Mouse (Mus musculus): Measurements from ENCODE around the gene Mtnr1a. TPM values are rescaled to one million over a fixed set of nuclear protein-coding genes. Genes with fewer than 3 reads are reported as not detected.
"Not testable (repeated sequence)": the region's sequence is repeated elsewhere in the genome, so short reads cannot be mapped to it uniquely, and the experiment has no call there.

Gene Mtnr1a
- polyA plus RNA-seq, 1 experiment from 2014 or later, result 0.24 TPM

- Histone ChIP-seq H3K9me3 (no peaks in the 10 kb centered on the region), H3K4me1 (no peaks in the 10 kb centered on the region), H3K27me3 (no peaks in the 10 kb centered on the region), H3K4me2 (no peak overlapping the region), H3K9ac (no peak overlapping the region), H3K36me3 (peaks cover 44% of the 10 kb centered on the region), H3K27ac (no peak overlapping the region), H3K4me3 (no peak overlapping the region)
- ATAC-seq (ENCODE audit: insufficient number of reproducible peaks, low FRiP score, low TSS enrichment, low read depth), result no peak
- WGBS, result 28% methylated on average over 3 of the region's 3 CpGs
These were observed 12.1 kb upstream of the Mtnr1a start for GRCm38 (mm10) chr8:45056810-45057209.

GRCm38 (mm10) chr8:45060083-45060482 lies 8.9 kb upstream of the Mtnr1a start:
- ATAC-seq (ENCODE audit: insufficient number of reproducible peaks, low FRiP score, low TSS enrichment, low read depth), result no peak
- 82% methylated on average over 2 of the region's 2 CpGs for WGBS
- H3K27ac ChIP-seq, result no peak overlapping the region
- H3K9me3 ChIP-seq, result no peaks in the 10 kb centered on the region
- no peaks in the 10 kb centered on the region for H3K27me3 ChIP-seq
- H3K4me1 ChIP-seq, result no peaks in the 10 kb centered on the region
- no peak overlapping the region for H3K9ac ChIP-seq
- H3K36me3 ChIP-seq, result peaks cover 12% of the 10 kb centered on the region; the same call in 1 of the 2 replicates
- H3K4me3 ChIP-seq, result no peak overlapping the region
- H3K4me2 ChIP-seq, result no peak overlapping the region

GRCm38 (mm10) chr8:45062311-45062710 lies 6.6 kb upstream of the Mtnr1a start:
- Histone ChIP-seq H3K4me1 (no peaks in the 10 kb centered on the region), H3K27me3 (no peaks in the 10 kb centered on the region), H3K4me3 (no peak overlapping the region), H3K4me2 (no peak overlapping the region), H3K27ac (no peak overlapping the region), H3K9ac (no peak overlapping the region), H3K9me3 (no peaks in the 10 kb centered on the region), H3K36me3 (peaks cover 5% of the 10 kb centered on the region; the same call in 1 of the 2 replicates)
- ATAC-seq (ENCODE audit: insufficient number of reproducible peaks, low FRiP score, low TSS enrichment, low read depth), result no peak
- WGBS, result 91% methylated on average over 11 of the region's 11 CpGs

GRCm38 (mm10) chr8:45062982-45063924 lies 5.7 kb upstream of the Mtnr1a start:
- no peaks in the 10 kb centered on the region for H3K27me3 ChIP-seq
- no peak overlapping the region for H3K27ac ChIP-seq
- 77% methylated on average over 25 of the region's 25 CpGs for WGBS
- H3K4me2 ChIP-seq, result no peak overlapping the region
- no peaks in the 10 kb centered on the region for H3K4me1 ChIP-seq
- no peak for ATAC-seq (ENCODE audit: insufficient number of reproducible peaks, low FRiP score, low TSS enrichment, low read depth)
- H3K9me3 ChIP-seq, result no peaks in the 10 kb centered on the region
- H3K4me3 ChIP-seq, result no peak overlapping the region
- no peak overlapping the region for H3K9ac ChIP-seq
- H3K36me3 ChIP-seq, result no peaks in the 10 kb centered on the region

GRCm38 (mm10) chr8:45064197-45064869 lies 4.6 kb upstream of the Mtnr1a start:
- 56% methylated on average over 8 of the region's 8 CpGs for WGBS
- Histone ChIP-seq H3K9ac (no peak overlapping the region), H3K9me3 (no peaks in the 10 kb centered on the region), H3K4me2 (no peak overlapping the region), H3K4me1 (peaks cover 4% of the 10 kb centered on the region), H3K27ac (no peak overlapping the region), H3K27me3 (peaks cover 4% of the 10 kb centered on the region; the same call in 1 of the 2 replicates), H3K36me3 (no peaks in the 10 kb centered on the region), H3K4me3 (no peak overlapping the region)
- ATAC-seq (ENCODE audit: insufficient number of reproducible peaks, low FRiP score, low TSS enrichment, low read depth), result no peak

GRCm38 (mm10) chr8:45065391-45065790 lies 3.5 kb upstream of the Mtnr1a start:
- not testable (repeated sequence) for H3K4me3 ChIP-seq; ATAC-seq (ENCODE audit: insufficient number of reproducible peaks, low FRiP score, low TSS enrichment, low read depth); H3K4me2 ChIP-seq; H3K27ac ChIP-seq; H3K9ac ChIP-seq; H3K27me3 ChIP-seq; H3K36me3 ChIP-seq; H3K9me3 ChIP-seq; H3K4me1 ChIP-seq
- WGBS, result 86% methylated on average over 1 of the region's 1 CpGs

- no peak overlapping the region for H3K9ac ChIP-seq
- H3K4me2 ChIP-seq, result no peak overlapping the region
- no peaks in the 10 kb centered on the region for H3K36me3 ChIP-seq
- H3K9me3 ChIP-seq, result no peaks in the 10 kb centered on the region
- no peak overlapping the region for H3K4me3 ChIP-seq
- no peak for ATAC-seq (ENCODE audit: insufficient number of reproducible peaks, low FRiP score, low TSS enrichment, low read depth)
- WGBS, result 92% methylated on average over 8 of the region's 8 CpGs
- no peak overlapping the region for H3K27ac ChIP-seq
- H3K4me1 ChIP-seq, result peaks cover 4% of the 10 kb centered on the region
- H3K27me3 ChIP-seq, result peaks cover 10% of the 10 kb centered on the region; the same call in 1 of the 2 replicates
These were observed 2.0 kb downstream of the Mtnr1a start for GRCm38 (mm10) chr8:45070949-45071348.

GRCm38 (mm10) chr8:45080850-45081249 lies 11.9 kb downstream of the Mtnr1a start:
- Histone ChIP-seq H3K9me3 (no peaks in the 10 kb centered on the region), H3K36me3 (no peaks in the 10 kb centered on the region), H3K4me2 (no peak overlapping the region), H3K27ac (no peak overlapping the region), H3K27me3 (no peaks in the 10 kb centered on the region), H3K9ac (no peak overlapping the region), H3K4me3 (no peak overlapping the region), H3K4me1 (no peaks in the 10 kb centered on the region)
- 76% methylated on average over 3 of the region's 3 CpGs for WGBS
- no peak for ATAC-seq (ENCODE audit: insufficient number of reproducible peaks, low FRiP score, low TSS enrichment, low read depth)

GRCm38 (mm10) chr8:45093599-45093998 lies 24.7 kb downstream of the Mtnr1a start:
- no peak overlapping the region for H3K9ac ChIP-seq
- no peak for ATAC-seq (ENCODE audit: insufficient number of reproducible peaks, low FRiP score, low TSS enrichment, low read depth)
- H3K9me3 ChIP-seq, result no peaks in the 10 kb centered on the region
- H3K27me3 ChIP-seq, result no peaks in the 10 kb centered on the region
- H3K4me1 ChIP-seq, result no peaks in the 10 kb centered on the region
- 56% methylated on average over 3 of the region's 3 CpGs for WGBS
- no peak overlapping the region for H3K4me3 ChIP-seq
- no peak overlapping the region for H3K27ac ChIP-seq
- H3K4me2 ChIP-seq, result no peak overlapping the region
- H3K36me3 ChIP-seq, result no peaks in the 10 kb centered on the region

- WGBS, result 19% methylated on average over 13 of the region's 13 CpGs
- Histone ChIP-seq H3K27ac (no peak overlapping the region), H3K9me3 (no peaks in the 10 kb centered on the region), H3K4me2 (peak overlapping the region; percentile 43), H3K4me1 (peaks cover 11% of the 10 kb centered on the region; the same call in 1 of the 2 replicates), H3K27me3 (peaks cover 15% of the 10 kb centered on the region; the same call in 1 of the 2 replicates), H3K9ac (no peak overlapping the region), H3K4me3 (peak overlapping the region; percentile 26), H3K36me3 (no peaks in the 10 kb centered on the region)
- ATAC-seq (ENCODE audit: insufficient number of reproducible peaks, low FRiP score, low TSS enrichment, low read depth), result no peak
These were observed 40.6 kb downstream of the Mtnr1a start for GRCm38 (mm10) chr8:45109371-45110063.

- peak overlapping the region; percentile 26 for H3K4me3 ChIP-seq
- 4% methylated on average over 16 of the region's 16 CpGs for WGBS
These were observed 41.3 kb downstream of the Mtnr1a start for GRCm38 (mm10) chr8:45110064-45110812.

More at GRCm38 (mm10) chr8:45110064-45110812, 41.3 kb downstream of the Mtnr1a start:
- no peak overlapping the region for H3K27ac ChIP-seq
- H3K4me1 ChIP-seq, result peaks cover 11% of the 10 kb centered on the region; the same call in 1 of the 2 replicates
- no peaks in the 10 kb centered on the region for H3K36me3 ChIP-seq
- peak overlapping the region; percentile 43 for H3K4me2 ChIP-seq
- no peak for ATAC-seq (ENCODE audit: insufficient number of reproducible peaks, low FRiP score, low TSS enrichment, low read depth)
- no peak overlapping the region for H3K9ac ChIP-seq
- peaks cover 15% of the 10 kb centered on the region; the same call in 1 of the 2 replicates for H3K27me3 ChIP-seq
- no peaks in the 10 kb centered on the region for H3K9me3 ChIP-seq
